Mouse (Mus musculus): ENCODE measurements around the gene Slc43a2.

The Slc43a2 gene

DNA sequence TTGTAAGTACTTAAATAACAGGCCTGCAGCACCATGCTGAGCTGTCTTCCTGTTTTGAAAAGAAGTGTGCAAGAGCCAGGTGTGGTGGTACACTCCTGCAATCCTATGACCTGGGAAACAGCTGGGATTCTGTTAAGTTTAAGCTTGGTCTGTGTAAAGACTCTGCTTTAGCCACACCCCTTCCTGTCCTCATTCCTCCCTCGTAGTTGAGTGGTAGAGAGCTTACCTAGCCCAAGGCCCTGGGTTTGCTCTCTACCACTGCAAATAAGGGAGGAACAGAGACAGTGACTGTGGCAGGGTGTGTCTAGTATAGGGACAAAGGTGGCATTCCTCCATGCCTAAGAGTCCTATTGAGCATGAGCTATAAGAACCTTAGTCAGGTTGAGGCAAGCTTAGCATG is 73.8 kb downstream of the Slc43a2 start:
- no peak for DNase-seq (ENCODE audit: low read depth, low spot score)

DNA sequence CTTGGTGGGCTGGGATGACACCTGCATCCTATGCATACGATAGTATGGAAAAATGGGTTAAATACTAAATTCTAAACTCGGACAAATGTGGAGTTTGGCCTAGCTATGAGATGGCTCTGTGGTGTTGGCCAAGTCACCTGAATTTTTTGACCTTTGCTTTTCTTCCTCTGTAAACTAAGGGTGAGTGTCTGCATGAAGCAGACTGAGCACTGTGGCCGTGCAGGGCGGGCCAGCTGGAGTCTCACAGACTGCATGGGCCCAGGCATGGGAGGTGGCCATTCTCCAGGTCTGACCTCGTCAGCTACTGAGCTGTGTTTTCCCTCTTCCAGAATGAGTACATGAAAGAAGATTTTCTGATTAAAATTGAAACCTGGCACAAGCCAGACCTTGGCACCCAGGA is 77.3 kb downstream of the Slc43a2 start:
- no peak for DNase-seq (ENCODE audit: low read depth, low spot score)

GRCm38 (mm10) chr11:75610021-75610420 is 78.5 kb downstream of the Slc43a2 start:
- no peak for DNase-seq (ENCODE audit: low read depth, low spot score)

DNA sequence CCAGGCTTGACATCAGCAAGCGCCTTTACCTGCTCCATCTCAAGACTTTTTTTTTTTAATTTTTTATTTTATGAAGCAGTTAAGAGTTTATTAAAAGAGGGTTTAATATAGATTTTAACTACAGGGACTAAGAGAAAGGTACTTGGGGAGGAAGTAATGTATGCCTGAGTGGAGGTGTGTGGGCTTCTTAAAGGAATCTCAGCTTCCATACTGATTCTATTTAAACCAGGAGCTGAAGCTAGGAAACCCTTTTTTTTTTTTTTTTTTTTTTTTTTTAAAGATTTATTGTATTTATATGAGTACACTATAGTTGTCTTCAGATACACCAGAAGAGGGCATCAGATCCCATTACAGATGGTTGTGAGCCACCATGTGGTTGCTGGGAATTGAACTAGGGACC is 83.3 kb downstream of the Slc43a2 start:
- DNase-seq (ENCODE audit: low read depth, low spot score), result no peak

DNA sequence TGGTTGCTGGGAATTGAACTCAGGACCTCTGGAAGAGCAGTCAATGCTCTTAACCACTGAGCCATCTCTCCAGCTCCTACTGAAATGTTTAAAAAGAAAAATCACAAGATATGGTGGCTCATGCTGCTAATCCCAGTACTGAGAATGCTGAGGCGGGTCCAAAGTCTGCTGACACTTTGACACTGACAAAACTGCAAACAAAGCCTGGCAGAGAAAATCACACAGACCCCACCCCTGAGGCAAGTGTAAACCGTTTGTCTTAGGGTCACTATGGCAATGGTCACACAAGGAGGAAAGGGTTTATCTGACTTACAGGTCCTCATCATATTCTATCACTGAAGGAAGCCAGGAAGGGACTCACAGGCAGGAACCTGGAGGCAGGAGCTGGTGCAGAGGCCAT is 84.1 kb downstream of the Slc43a2 start:
- DNase-seq (ENCODE audit: low read depth, low spot score), result no peak

- no peak for DNase-seq (ENCODE audit: low read depth, low spot score)
These were observed 87.6 kb downstream of the Slc43a2 start for GRCm38 (mm10) chr11:75619133-75619532.

GRCm38 (mm10) chr11:75620136-75620780 is 88.8 kb downstream of the Slc43a2 start:
- DNase-seq (ENCODE audit: low read depth, low spot score), result peak; percentile 90

DNA sequence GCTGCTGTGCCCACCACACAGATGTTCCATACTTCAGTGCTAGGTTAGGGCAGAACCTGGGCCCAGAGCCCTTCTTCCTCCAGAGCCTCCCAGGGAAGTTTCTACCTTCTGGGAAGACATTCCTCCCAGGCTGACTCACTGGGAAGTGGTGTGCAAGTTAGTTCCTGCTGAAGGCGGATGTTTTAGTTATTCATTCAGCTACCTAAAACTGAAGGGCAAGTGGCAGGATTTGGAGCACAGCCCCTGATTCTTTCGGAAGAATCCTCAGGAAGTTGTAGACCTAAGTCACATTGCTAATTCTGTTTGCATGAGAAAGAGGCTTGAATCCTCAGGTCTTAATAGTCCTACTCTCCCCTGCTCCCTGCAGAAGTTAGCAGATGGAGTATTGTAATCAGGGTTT is 89.9 kb downstream of the Slc43a2 start:
- DNase-seq (ENCODE audit: low read depth, low spot score), result peak; percentile 75

GRCm38 (mm10) chr11:75622588-75623329 is 91.3 kb downstream of the Slc43a2 start:
- DNase-seq (ENCODE audit: low read depth, low spot score), result no peak

GRCm38 (mm10) chr11:75624102-75624554 is 92.6 kb downstream of the Slc43a2 start:
- no peak for DNase-seq (ENCODE audit: low read depth, low spot score)

DNA sequence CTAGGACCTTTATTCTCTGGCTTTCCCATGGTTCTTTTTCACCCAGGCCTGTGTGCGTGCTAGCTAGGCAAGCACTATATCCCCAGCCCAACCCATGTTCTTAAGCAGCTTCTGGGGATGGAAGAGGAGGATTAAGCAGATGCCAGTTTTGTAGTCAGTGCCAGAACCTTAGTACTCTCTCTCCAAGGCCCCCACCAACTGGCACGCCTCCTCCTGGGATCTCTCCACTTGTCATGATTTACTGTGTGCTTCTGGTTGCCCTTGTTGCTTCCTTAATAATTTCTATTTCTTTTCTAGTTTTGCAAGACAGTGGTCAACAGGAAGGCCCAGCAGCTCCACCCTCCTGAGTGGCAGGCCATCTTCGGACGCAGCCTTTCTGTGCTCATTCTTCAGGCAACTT is 94.3 kb downstream of the Slc43a2 start:
- no peak for DNase-seq (ENCODE audit: low read depth, low spot score)

Data from 3T3-L1 (cell line).